Mouse (Mus musculus) ES-E14 (cell line): ENCODE data around the gene Borcs7. TPM values are rescaled to one million over a fixed set of nuclear protein-coding genes. Genes with fewer than 3 reads are reported as not detected.
A peak's percentile ranks its signal among the peaks of the same experiment; 100 is the strongest.

Experiments used
- DNase-seq: peaks from one replicate; pipeline ENCODE4 v3.0.0-alpha.2; 2013; ENCODE audit warnings: low read depth, low spot score
- H3K27ac ChIP-seq: 2 replicates; pipeline ENCODE4 v1.5.1; 2012; ENCODE audit warnings: low read depth, mild to moderate bottlenecking, low read length, moderate library complexity, mixed read lengths; ENCODE audit not compliant: poor library complexity, insufficient read depth, severe bottlenecking
- H3K36me3 ChIP-seq: 2 replicates; pipeline ENCODE4 v1.6.1; 2012; ENCODE audit warnings: mild to moderate bottlenecking, low read length, moderate library complexity, mixed read lengths; ENCODE audit not compliant: control insufficient read depth, poor library complexity, insufficient read depth, severe bottlenecking
- H3K4me1 ChIP-seq, 2 experiments: fragments of 150-350 bp in 1 of 2; sonication (generic) in 1 of 2; 2 replicates each; pipeline ENCODE4 v1.6.1; 2012; ENCODE audit warnings: low read length in 2 of 2, mild to moderate bottlenecking in 1 of 2, mixed read lengths in 1 of 2; ENCODE audit not compliant: control insufficient read depth in 2 of 2, insufficient read depth in 2 of 2, poor library complexity in 1 of 2
- H3K4me3 ChIP-seq, 2 experiments: fragments of 150-350 bp in 1 of 2; sonication (generic) in 1 of 2; 2 replicates each; pipeline ENCODE4 v1.5.1; 2012; ENCODE audit warnings: low read length in 2 of 2, low read depth in 1 of 2, mild to moderate bottlenecking in 1 of 2, mixed read lengths in 1 of 2; ENCODE audit not compliant: insufficient read depth in 1 of 2, poor library complexity in 1 of 2, severe bottlenecking in 1 of 2
- H3K9ac ChIP-seq: 2 replicates; pipeline ENCODE4 v1.6.1; 2012; ENCODE audit warnings: low read depth, mild to moderate bottlenecking, low read length, mixed read lengths; ENCODE audit not compliant: poor library complexity, insufficient read depth, severe bottlenecking
- H3K9me3 ChIP-seq: fragments of 150-350 bp; sonication (generic); 2 replicates; pipeline ENCODE4 v1.6.1; 2012; ENCODE audit warnings: low read depth, mild to moderate bottlenecking, low read length; ENCODE audit not compliant: control insufficient read depth, insufficient read depth
- CHD2 ChIP-seq: IDR thresholded peaks from 2 replicates; pipeline ENCODE4 v1.6.1; 2014; ENCODE audit warnings: mild to moderate bottlenecking, low read depth, low read length, inconsistent platforms
- HCFC1 ChIP-seq: IDR thresholded peaks from 2 replicates; pipeline ENCODE4 v1.6.1; 2012; ENCODE audit warnings: low read length, inconsistent platforms, borderline replicate concordance; ENCODE audit not compliant: insufficient read depth
- MAFK ChIP-seq: IDR thresholded peaks from 2 replicates; pipeline ENCODE4 v1.6.1; 2014; ENCODE audit warnings: mild to moderate bottlenecking, low read depth, low read length, inconsistent platforms; ENCODE audit not compliant: insufficient read depth
- ZC3H11A ChIP-seq: IDR thresholded peaks from 2 replicates; pipeline ENCODE4 v1.6.1; 2012; ENCODE audit warnings: low read depth, mild to moderate bottlenecking, inconsistent platforms, low read length, borderline replicate concordance
- ZNF384 ChIP-seq: IDR thresholded peaks from 2 replicates; pipeline ENCODE4 v1.6.1; 2012; ENCODE audit warnings: low read depth, low read length, inconsistent platforms
- in situ Hi-C, 2 experiments: fragments of 600-800 bp; cut with MboI; formaldehyde crosslinking; loops; one replicate each; pipeline ENCODE4 v1.15.1; 2025; ENCODE audit warnings: low sequenced_read_pairs in 2 of 2, inconsistent platforms in 1 of 2; ENCODE audit not compliant: unreplicated experiment in 2 of 2
- total RNA-seq: library from RNA; depleted of rRNA; stranded (reverse); fragments of 300-350 nt; gene quantifications from 2 replicates; pipeline ENCODE4 v1.2.3, GENCODE M21; 2012

Borcs7 gene
- total RNA-seq, 1 experiment, result 2.1 TPM

GRCm38 (mm10) chr19:46699011-46699481, 9.3 kb downstream of the Borcs7 start:
- DNase-seq, result no peak
- in situ Hi-C loops, result no loop called here

GRCm38 (mm10) chr19:46701156-46701555, 11.4 kb downstream of the Borcs7 start:
- no peaks in the 10 kb centered on the region for H3K9me3 ChIP-seq
- in situ Hi-C loops, result no loop called here
- DNase-seq, result no peak
- H3K4me1 ChIP-seq, result peaks cover 0 to 27% of the 10 kb centered on the region in 2 experiments; a peak in 3 of 4 replicates
- no peak overlapping the region for H3K9ac ChIP-seq
- H3K27ac ChIP-seq, result no peak overlapping the region
- no peaks in the 10 kb centered on the region for H3K36me3 ChIP-seq
- H3K4me3 ChIP-seq, result no peak overlapping the region; a peak in 1 of 4 replicates
- no peak for TF ChIP-seq MAFK
- no peak for TF ChIP-seq ZNF384
- TF ChIP-seq ZC3H11A, result no peak
- TF ChIP-seq HCFC1, result no peak
- no peak for TF ChIP-seq CHD2

More at GRCm38 (mm10) chr19:46699011-46699481, 9.3 kb downstream of the Borcs7 start:
- Histone ChIP-seq H3K27ac (peak overlapping the region; percentile 9; the same call in 1 of the 2 replicates), H3K4me3 (no peak overlapping the region), H3K4me1 (peaks cover 0 to 27% of the 10 kb centered on the region in 2 experiments; a peak in 3 of 4 replicates), H3K9me3 (no peaks in the 10 kb centered on the region), H3K36me3 (no peaks in the 10 kb centered on the region), H3K9ac (peak overlapping the region; percentile 30; the same call in 1 of the 2 replicates)
- TF ChIP-seq MAFK, result no peak

GRCm38 (mm10) chr19:46705779-46706495, 16.2 kb downstream of the Borcs7 start:
- Histone ChIP-seq H3K36me3 (peaks cover 2% of the 10 kb centered on the region; the same call in 1 of the 2 replicates), H3K4me1 (peaks cover 1 to 14% of the 10 kb centered on the region in 2 experiments; a peak in 3 of 4 replicates), H3K9ac (no peak overlapping the region), H3K9me3 (no peaks in the 10 kb centered on the region), H3K27ac (no peak overlapping the region), H3K4me3 (no peak overlapping the region)
- in situ Hi-C loops, result no loop called here
- no peak for DNase-seq
- no peak for TF ChIP-seq CHD2
- no peak for TF ChIP-seq ZNF384
- TF ChIP-seq HCFC1, result no peak
- no peak for TF ChIP-seq ZC3H11A
- no peak for TF ChIP-seq MAFK

- TF ChIP-seq ZC3H11A (no peak), HCFC1 (no peak), ZNF384 (no peak), MAFK (no peak), CHD2 (no peak)
- Histone ChIP-seq H3K27ac (no peak overlapping the region), H3K4me3 (peak overlapping the region in 1 of 2 experiments; percentile 75; a peak in 2 of 4 replicates), H3K9ac (no peak overlapping the region), H3K9me3 (no peaks in the 10 kb centered on the region), H3K36me3 (peaks cover 2% of the 10 kb centered on the region; the same call in 1 of the 2 replicates), H3K4me1 (peaks cover 1 to 9% of the 10 kb centered on the region in 2 experiments; a peak in 2 of 4 replicates)
- in situ Hi-C loops, result no loop called here
- DNase-seq, result no peak
Observed at GRCm38 (mm10) chr19:46706540-46707295, 17.0 kb downstream of the Borcs7 start.
